Mouse (Mus musculus): ENCODE data around the gene Foxp1. TPM values are rescaled to one million over a fixed set of nuclear protein-coding genes. Genes with fewer than 3 reads are reported as not detected.

Foxp1 gene
- polyA plus RNA-seq, 1 experiment from 2014 or later, result 121 TPM

DNA sequence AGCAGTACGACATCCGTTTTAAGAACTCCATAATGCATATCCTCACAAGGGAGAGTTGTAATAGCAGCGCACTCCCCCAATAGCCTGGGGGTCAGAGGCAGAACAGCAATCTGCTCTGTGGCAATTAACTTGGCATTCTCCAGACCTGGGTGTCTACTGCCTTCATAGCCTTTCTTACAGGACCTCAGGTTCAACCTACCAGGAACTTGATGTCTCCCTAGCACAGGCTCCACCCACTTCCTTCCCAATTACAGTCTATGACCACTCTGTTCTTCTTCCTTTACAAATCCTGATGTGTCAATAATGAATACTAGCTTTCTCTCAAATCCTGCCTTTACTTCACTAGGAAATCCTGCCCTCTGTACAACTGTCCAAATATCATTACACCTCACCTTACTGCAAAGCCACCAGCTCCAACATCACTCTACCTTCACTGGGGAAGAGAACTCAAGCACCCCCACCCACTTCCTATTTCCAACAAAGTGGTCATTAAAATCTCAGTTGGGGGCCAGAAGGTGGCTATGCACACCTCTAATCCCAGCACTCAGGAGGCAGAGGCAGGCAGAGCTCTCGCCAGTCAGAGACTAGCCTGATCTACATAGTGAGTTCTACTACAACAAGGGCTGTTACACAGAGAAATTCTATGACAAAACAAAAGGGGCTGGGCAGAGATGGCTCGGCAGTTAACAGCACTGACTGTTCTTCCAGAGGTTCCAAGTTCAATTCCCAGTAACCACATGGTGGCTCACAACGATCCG lies 68.6 kb downstream of the Foxp1 start:
- TF ChIP-seq CTCF (IDR thresholded peaks at IDR 0.05), result no peak
- no peak for TF ChIP-seq EP300 (IDR thresholded peaks at IDR 0.05)
- WGBS, result 95% methylated on average over 7 of the region's 7 CpGs
- H3K36me3 ChIP-seq (ENCODE audit: insufficient read depth, low read length), result no peaks in the 10 kb centered on the region
- DNase-seq (ENCODE audit: low spot score), result no peak
- H3K4me3 ChIP-seq (ENCODE audit: low read depth, low read length), result no peak overlapping the region
- H3K27ac ChIP-seq (ENCODE audit: low read length), result no peak overlapping the region
- no peak overlapping the region for H3K9ac ChIP-seq (replicated peaks; ENCODE audit: low read depth)
- no peak for ATAC-seq
- no peak overlapping the region for H3K4me2 ChIP-seq (replicated peaks; ENCODE audit: low read depth, low read length)
- no peaks in the 10 kb centered on the region for H3K9me3 ChIP-seq (ENCODE audit: low read length)
- no peaks in the 10 kb centered on the region for H3K27me3 ChIP-seq (replicated peaks; ENCODE audit: insufficient read depth, low read length)
- peaks cover 14% of the 10 kb centered on the region; the same call in 1 of the 2 replicates for H3K4me1 ChIP-seq (ENCODE audit: insufficient read depth, low read depth, low read length)

GRCm38 (mm10) chr6:99452638-99453185 lies 69.8 kb downstream of the Foxp1 start:
- WGBS, result 62% methylated on average over 2 of the region's 2 CpGs
- peak; percentile 50 for ATAC-seq
- H3K4me1 ChIP-seq (ENCODE audit: insufficient read depth, low read depth, low read length), result peaks cover 14% of the 10 kb centered on the region; the same call in 1 of the 2 replicates
- no peak overlapping the region for H3K9ac ChIP-seq (replicated peaks; ENCODE audit: low read depth)
- peak; percentile 24 for DNase-seq (ENCODE audit: low spot score)
- no peak overlapping the region for H3K27ac ChIP-seq (ENCODE audit: low read length)
- H3K9me3 ChIP-seq (ENCODE audit: low read length), result no peaks in the 10 kb centered on the region
- no peaks in the 10 kb centered on the region for H3K27me3 ChIP-seq (replicated peaks; ENCODE audit: insufficient read depth, low read length)
- H3K4me2 ChIP-seq (replicated peaks; ENCODE audit: low read depth, low read length), result no peak overlapping the region
- no peak overlapping the region for H3K4me3 ChIP-seq (ENCODE audit: low read depth, low read length)
- H3K36me3 ChIP-seq (ENCODE audit: insufficient read depth, low read length), result no peaks in the 10 kb centered on the region
- TF ChIP-seq EP300 (IDR thresholded peaks at IDR 0.05) (no peak), CTCF (IDR thresholded peaks at IDR 0.05) (peak; percentile 62)

GRCm38 (mm10) chr6:99451479-99451878 lies 71.0 kb downstream of the Foxp1 start:
- Histone ChIP-seq H3K4me2 (replicated peaks; ENCODE audit: low read depth, low read length) (no peak overlapping the region), H3K36me3 (ENCODE audit: insufficient read depth, low read length) (no peaks in the 10 kb centered on the region), H3K27ac (ENCODE audit: low read length) (no peak overlapping the region), H3K4me3 (ENCODE audit: low read depth, low read length) (no peak overlapping the region), H3K4me1 (ENCODE audit: insufficient read depth, low read depth, low read length) (peaks cover 14% of the 10 kb centered on the region; the same call in 1 of the 2 replicates), H3K9ac (replicated peaks; ENCODE audit: low read depth) (no peak overlapping the region), H3K9me3 (ENCODE audit: low read length) (no peaks in the 10 kb centered on the region), H3K27me3 (replicated peaks; ENCODE audit: insufficient read depth, low read length) (no peaks in the 10 kb centered on the region)
- TF ChIP-seq CTCF (IDR thresholded peaks at IDR 0.05), result no peak
- no peak for TF ChIP-seq EP300 (IDR thresholded peaks at IDR 0.05)
- ATAC-seq (no peak), DNase-seq (ENCODE audit: low spot score) (no peak)
- 19% methylated on average over 11 of the region's 11 CpGs for WGBS

GRCm38 (mm10) chr6:99447447-99447846 lies 75.1 kb downstream of the Foxp1 start:
- 87% methylated on average over 4 of the region's 4 CpGs for WGBS
- Histone ChIP-seq H3K4me1 (ENCODE audit: insufficient read depth, low read depth, low read length) (peaks cover 14% of the 10 kb centered on the region; the same call in 1 of the 2 replicates), H3K4me3 (ENCODE audit: low read depth, low read length) (no peak overlapping the region), H3K9ac (replicated peaks; ENCODE audit: low read depth) (no peak overlapping the region), H3K36me3 (ENCODE audit: insufficient read depth, low read length) (no peaks in the 10 kb centered on the region), H3K27me3 (replicated peaks; ENCODE audit: insufficient read depth, low read length) (no peaks in the 10 kb centered on the region), H3K27ac (ENCODE audit: low read length) (no peak overlapping the region), H3K4me2 (replicated peaks; ENCODE audit: low read depth, low read length) (no peak overlapping the region), H3K9me3 (ENCODE audit: low read length) (no peaks in the 10 kb centered on the region)
- no peak for TF ChIP-seq EP300 (IDR thresholded peaks at IDR 0.05)
- ATAC-seq (no peak), DNase-seq (ENCODE audit: low spot score) (no peak)

DNA sequence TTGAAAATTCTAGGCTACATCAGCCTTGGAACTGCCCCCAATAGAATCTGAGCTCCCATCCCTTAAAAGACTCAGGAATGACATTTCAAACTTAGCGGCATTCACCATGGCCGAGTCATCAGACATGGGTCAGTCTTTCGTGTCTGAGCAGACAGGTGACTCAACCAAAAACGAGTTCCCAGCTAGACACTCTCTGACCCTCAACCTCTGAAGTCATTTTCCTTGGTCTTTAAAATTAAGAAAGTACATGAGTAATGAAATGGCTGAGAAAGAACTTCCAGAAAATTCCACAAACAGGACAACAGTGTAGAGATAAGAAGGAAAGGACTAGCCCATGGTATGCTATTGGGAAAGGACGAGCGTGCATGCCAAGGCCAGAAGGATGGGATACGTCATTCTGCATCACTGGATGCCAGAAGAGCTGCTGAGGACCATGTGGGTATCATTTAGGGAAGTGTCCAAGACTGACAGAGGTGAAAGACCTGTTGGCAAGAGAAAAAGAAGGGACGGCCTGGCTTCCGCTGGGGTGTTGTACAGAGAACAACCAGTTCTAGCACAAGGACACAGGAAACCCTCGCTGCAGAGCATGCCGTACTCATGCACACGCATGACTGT lies 75.6 kb downstream of the Foxp1 start:
- no peak for DNase-seq (ENCODE audit: low spot score)
- Histone ChIP-seq H3K9ac (replicated peaks; ENCODE audit: low read depth) (no peak overlapping the region), H3K4me2 (replicated peaks; ENCODE audit: low read depth, low read length) (no peak overlapping the region), H3K36me3 (ENCODE audit: insufficient read depth, low read length) (no peaks in the 10 kb centered on the region), H3K27me3 (replicated peaks; ENCODE audit: insufficient read depth, low read length) (no peaks in the 10 kb centered on the region), H3K4me1 (ENCODE audit: insufficient read depth, low read depth, low read length) (peaks cover 12% of the 10 kb centered on the region; the same call in 1 of the 2 replicates), H3K27ac (ENCODE audit: low read length) (no peak overlapping the region), H3K9me3 (ENCODE audit: low read length) (no peaks in the 10 kb centered on the region), H3K4me3 (ENCODE audit: low read depth, low read length) (no peak overlapping the region)
- 87% methylated on average over 12 of the region's 12 CpGs for WGBS
- ATAC-seq, result no peak
- TF ChIP-seq EP300 (IDR thresholded peaks at IDR 0.05) (no peak), CTCF (IDR thresholded peaks at IDR 0.05) (no peak)

DNA sequence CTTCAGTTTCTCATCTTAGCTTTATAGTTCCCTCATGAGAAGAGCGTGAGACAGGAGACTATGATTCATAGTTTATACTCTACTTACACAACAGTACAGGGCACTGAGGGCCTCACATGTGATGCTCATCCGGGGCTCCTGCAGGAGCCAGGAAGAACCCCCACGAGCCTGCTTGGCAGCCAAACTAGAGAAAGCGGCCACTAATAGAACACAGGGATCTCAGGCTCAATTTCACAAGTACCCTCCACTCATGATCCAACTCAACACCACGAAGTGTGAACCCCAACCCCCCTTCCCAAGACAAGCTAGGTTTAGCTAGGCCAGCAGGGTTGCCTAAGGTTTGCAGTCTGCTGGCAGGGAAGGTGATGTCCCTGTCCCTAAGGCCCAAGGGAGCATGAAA lies 79.1 kb downstream of the Foxp1 start:
- peaks cover 11% of the 10 kb centered on the region; the same call in 1 of the 2 replicates for H3K4me1 ChIP-seq (ENCODE audit: insufficient read depth, low read depth, low read length)
- TF ChIP-seq CTCF (IDR thresholded peaks at IDR 0.05) (no peak), EP300 (IDR thresholded peaks at IDR 0.05) (no peak)
- H3K9ac ChIP-seq (replicated peaks; ENCODE audit: low read depth), result no peak overlapping the region
- H3K27ac ChIP-seq (ENCODE audit: low read length), result no peak overlapping the region
- WGBS, result 69% methylated on average over 5 of the region's 5 CpGs
- no peaks in the 10 kb centered on the region for H3K36me3 ChIP-seq (ENCODE audit: insufficient read depth, low read length)
- H3K9me3 ChIP-seq (ENCODE audit: low read length), result no peaks in the 10 kb centered on the region
- DNase-seq (ENCODE audit: low spot score), result no peak
- H3K4me3 ChIP-seq (ENCODE audit: low read depth, low read length), result no peak overlapping the region
- H3K27me3 ChIP-seq (replicated peaks; ENCODE audit: insufficient read depth, low read length), result no peaks in the 10 kb centered on the region
- ATAC-seq, result no peak
- H3K4me2 ChIP-seq (replicated peaks; ENCODE audit: low read depth, low read length), result no peak overlapping the region
